Mouse (Mus musculus): ENCODE measurements around the gene Litaf.

- TF ChIP-seq EP300 (optimal IDR thresholded peaks at IDR 0.05) (no peak), CTCF (IDR thresholded peaks at IDR 0.05; ENCODE audit: low read depth) (no peak)
Observed at GRCm38 (mm10) chr16:10974939-10975338, 91.0 kb downstream of the Litaf start.

Data from stomach, postnatal 0 days (tissue).